Mouse (Mus musculus): ENCODE measurements around the gene Calhm6. TPM values are rescaled to one million over a fixed set of nuclear protein-coding genes. Genes with fewer than 3 reads are reported as not detected.

The Calhm6 gene
- total and polyA plus RNA-seq, 2 experiments from 2014 or later, result 0.41 TPM; not detected in 1

GRCm38 (mm10) chr10:34088515-34088914, 39.3 kb downstream of the Calhm6 start:
- no peaks in the 10 kb centered on the region for H3K27me3 ChIP-seq (ENCODE audit: control insufficient read depth, insufficient read depth, low read length)
- no peaks in the 10 kb centered on the region for H3K36me3 ChIP-seq (replicated peaks; ENCODE audit: control insufficient read depth, insufficient read depth, low read length)
- no peaks in the 10 kb centered on the region for H3K4me1 ChIP-seq (ENCODE audit: control insufficient read depth, insufficient read depth)
- no peaks in the 10 kb centered on the region for H3K9me3 ChIP-seq (replicated peaks; ENCODE audit: control insufficient read depth, low read length)
- ATAC-seq (ENCODE audit: insufficient read depth, low read depth), result no peak
- no peak overlapping the region for H3K9ac ChIP-seq (replicated peaks; ENCODE audit: low read depth, low read length)
- no peak overlapping the region for H3K4me2 ChIP-seq (ENCODE audit: low read depth, low read length)
- TF ChIP-seq CTCF (IDR thresholded peaks at IDR 0.05; ENCODE audit: low read depth) (no peak), EP300 (IDR thresholded peaks at IDR 0.05; ENCODE audit: low read depth) (no peak)
- no peak for DNase-seq (ENCODE audit: low spot score)
- H3K4me3 ChIP-seq (ENCODE audit: low read depth, low read length), result no peak overlapping the region
- H3K27ac ChIP-seq (ENCODE audit: low read depth), result no peak overlapping the region
- WGBS, result 79% methylated on average over 2 of the region's 2 CpGs

DNA sequence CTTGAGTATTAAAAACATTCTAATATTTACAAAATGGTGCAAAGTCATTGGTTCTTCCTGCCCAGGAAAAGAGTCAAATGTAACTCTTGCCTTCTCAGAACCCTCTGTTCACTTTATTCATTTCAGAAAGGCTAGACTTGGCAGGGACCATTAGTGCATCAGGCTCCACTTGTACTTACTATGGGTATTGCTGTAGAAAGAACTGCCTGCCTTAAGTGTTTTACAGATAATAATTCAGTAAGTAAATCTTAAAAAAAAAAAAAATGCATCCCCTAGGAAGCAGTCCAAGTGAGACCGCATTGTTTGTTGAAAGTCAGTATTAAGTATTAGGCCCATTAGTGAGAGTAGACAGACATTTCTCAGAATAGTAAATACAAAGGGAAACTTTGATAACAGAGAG, 41.3 kb downstream of the Calhm6 start:
- WGBS, result 49% methylated on average over 1 of the region's 1 CpGs
- H3K4me2 ChIP-seq (ENCODE audit: low read depth, low read length), result no peak overlapping the region
- no peaks in the 10 kb centered on the region for H3K4me1 ChIP-seq (ENCODE audit: control insufficient read depth, insufficient read depth)
- H3K4me3 ChIP-seq (ENCODE audit: low read depth, low read length), result no peak overlapping the region
- ATAC-seq (ENCODE audit: insufficient read depth, low read depth) (no peak), DNase-seq (ENCODE audit: low spot score) (no peak)
- H3K9me3 ChIP-seq (replicated peaks; ENCODE audit: control insufficient read depth, low read length), result no peaks in the 10 kb centered on the region
- no peaks in the 10 kb centered on the region for H3K36me3 ChIP-seq (replicated peaks; ENCODE audit: control insufficient read depth, insufficient read depth, low read length)
- no peak overlapping the region for H3K9ac ChIP-seq (replicated peaks; ENCODE audit: low read depth, low read length)
- TF ChIP-seq CTCF (IDR thresholded peaks at IDR 0.05; ENCODE audit: low read depth) (no peak), EP300 (IDR thresholded peaks at IDR 0.05; ENCODE audit: low read depth) (no peak)
- no peaks in the 10 kb centered on the region for H3K27me3 ChIP-seq (ENCODE audit: control insufficient read depth, insufficient read depth, low read length)
- H3K27ac ChIP-seq (ENCODE audit: low read depth), result no peak overlapping the region

Other genes starting within 250 kb of the Calhm6 start
- gene Rsph4a, start 222.9 kb downstream of the Calhm6 start, total RNA-seq (2014; rRNA removed; ENCODE audit: low replicate concordance), result 0.04 TPM in 1 of 2 replicates, not detected in the other
- 0.12 TPM in 1 of 2 replicates, not detected in the other for gene Rsph4a, start 222.9 kb downstream of the Calhm6 start, polyA plus RNA-seq (2015; fragmentation: Nextera tagmentation; extraction: Ambion mirVana)
- 10.4 and 17.8 TPM in 2 replicates for gene Zup1, start 176.7 kb downstream of the Calhm6 start, total RNA-seq (2014; rRNA removed; ENCODE audit: low replicate concordance)
- 8.2 and 9.2 TPM in 2 replicates for gene Zup1, start 176.7 kb downstream of the Calhm6 start, polyA plus RNA-seq (2015; fragmentation: Nextera tagmentation; extraction: Ambion mirVana)
- gene Rwdd1, start 108.4 kb downstream of the Calhm6 start, total RNA-seq (2014; rRNA removed; ENCODE audit: low replicate concordance), result 87.7 and 152 TPM in 2 replicates
- gene Rwdd1, start 108.4 kb downstream of the Calhm6 start, polyA plus RNA-seq (2015; fragmentation: Nextera tagmentation; extraction: Ambion mirVana), result 132 and 142 TPM in 2 replicates
- gene Trappc3l, start 90.4 kb downstream of the Calhm6 start, total RNA-seq (2014; rRNA removed; ENCODE audit: low replicate concordance), result not detected in 2 replicates
- gene Trappc3l, start 90.4 kb downstream of the Calhm6 start, polyA plus RNA-seq (2015; fragmentation: Nextera tagmentation; extraction: Ambion mirVana), result not detected in 2 replicates
- gene Calhm4, start 83.7 kb downstream of the Calhm6 start, total RNA-seq (2014; rRNA removed; ENCODE audit: low replicate concordance), result not detected in 2 replicates
- not detected in 2 replicates for gene Calhm4, start 83.7 kb downstream of the Calhm6 start, polyA plus RNA-seq (2015; fragmentation: Nextera tagmentation; extraction: Ambion mirVana)
- 1.7 and 2.4 TPM in 2 replicates for gene Calhm5, start 31.5 kb downstream of the Calhm6 start, total RNA-seq (2014; rRNA removed; ENCODE audit: low replicate concordance)
- gene Calhm5, start 31.5 kb downstream of the Calhm6 start, polyA plus RNA-seq (2015; fragmentation: Nextera tagmentation; extraction: Ambion mirVana), result 1.1 and 1.2 TPM in 2 replicates
- 19.5 and 36.9 TPM in 2 replicates for gene Dse, start 79.7 kb upstream of the Calhm6 start, total RNA-seq (2014; rRNA removed; ENCODE audit: low replicate concordance)
- 5.8 and 6.1 TPM in 2 replicates for gene Dse, start 79.7 kb upstream of the Calhm6 start, polyA plus RNA-seq (2015; fragmentation: Nextera tagmentation; extraction: Ambion mirVana)
- 56.3 and 62.1 TPM in 2 replicates for gene Tspyl1, start 154.2 kb upstream of the Calhm6 start, total RNA-seq (2014; rRNA removed; ENCODE audit: low replicate concordance)
- 61.2 and 69.1 TPM in 2 replicates for gene Tspyl1, start 154.2 kb upstream of the Calhm6 start, polyA plus RNA-seq (2015; fragmentation: Nextera tagmentation; extraction: Ambion mirVana)
- gene Tspyl4, start 169.5 kb upstream of the Calhm6 start, total RNA-seq (2014; rRNA removed; ENCODE audit: low replicate concordance), result 28.6 and 29.8 TPM in 2 replicates
- gene Tspyl4, start 169.5 kb upstream of the Calhm6 start, polyA plus RNA-seq (2015; fragmentation: Nextera tagmentation; extraction: Ambion mirVana), result 14.2 and 15.4 TPM in 2 replicates